Mouse (Mus musculus) thymus, adult 2 months (tissue): ENCODE measurements at regions not wholly inside any gene's neighbourhood (a gene's known extent, or its start where the extent isn't known, plus 50 kb on each side); places are given as distances from the start of the nearest gene placed in this dataset.

Experiments used
- CTCF ChIP-seq: fragments of 200-500 bp; IDR thresholded peaks from 2 replicates; pipeline ENCODE4 v1.5.1; 2012; ENCODE audit warnings: mild to moderate bottlenecking, control low read depth, low read length, moderate library complexity, borderline replicate concordance; ENCODE audit not compliant: control insufficient read depth, poor library complexity, insufficient read depth; ENCODE audit errors: extremely low read depth
- POLR2A ChIP-seq: fragments of 200-500 bp; IDR thresholded peaks from 2 replicates; pipeline ENCODE4 v1.6.1; 2012; ENCODE audit warnings: mild to moderate bottlenecking, low read length, control low read depth, moderate library complexity; ENCODE audit not compliant: control insufficient read depth, poor library complexity, insufficient read depth; ENCODE audit errors: extremely low read depth

- TF ChIP-seq POLR2A: no peak
- TF ChIP-seq CTCF: no peak
Measured at GRCm38 (mm10) chr17:4611711-4612110, 382.4 kb upstream of the Arid1b start.
